In genomic region chr1:193086111-193086841, GRCm38 (mm10) we compare ENCODE assay signal across 13 mouse cellular contexts. TPM values are rescaled to one million over a fixed set of nuclear protein-coding genes. Genes with fewer than 3 reads are reported as not detected.
A peak's percentile ranks its signal among the peaks of the same experiment; 100 is the strongest.
DNase-seq lines count a peak whose midpoint lies in the region; ATAC-seq and TF ChIP-seq lines count a peak whose summit lies in the region.
"Had no signal": no experiment of that assay in that cellular context is flagged by ENCODE, and none has a peak within 500 bp of the region (broad histone marks: within the 10 kb centered on the region; RNA-seq: fewer than 3 reads in every experiment).

No protein-coding gene starts in this region.

- H3K36me3 ChIP-seq in embryonic facial prominence, embryonic 15.5 days, result no peaks in the 10 kb centered on the region
- no peaks in the 10 kb centered on the region for H3K36me3 ChIP-seq in embryonic facial prominence, embryonic 10.5 days (replicated peaks)
- H3K36me3 ChIP-seq in hindbrain, embryonic 16.5 days (ENCODE audit: control insufficient read depth, insufficient read depth, low read length), result no peaks in the 10 kb centered on the region
- H3K36me3 ChIP-seq in hindbrain, embryonic 12.5 days, result no peaks in the 10 kb centered on the region
- H3K36me3 ChIP-seq in stomach, embryonic 14.5 days (ENCODE audit: control insufficient read depth, insufficient read depth, low read length), result no peaks in the 10 kb centered on the region
- no peaks in the 10 kb centered on the region for H3K36me3 ChIP-seq in stomach, postnatal 0 days (ENCODE audit: control insufficient read depth, insufficient read depth, low read length)
- H3K36me3 ChIP-seq in stomach, embryonic 15.5 days, result no peaks in the 10 kb centered on the region

- no peak overlapping the region for H3K4me2 ChIP-seq in embryonic facial prominence, embryonic 15.5 days (replicated peaks)
- no peak overlapping the region for H3K4me2 ChIP-seq in hindbrain, embryonic 16.5 days (ENCODE audit: low read length)
- H3K4me2 ChIP-seq in hindbrain, embryonic 12.5 days (replicated peaks), result no peak overlapping the region
- H3K4me2 ChIP-seq in stomach, embryonic 14.5 days (replicated peaks; ENCODE audit: low read depth, low read length), result no peak overlapping the region
- no peak overlapping the region for H3K4me2 ChIP-seq in stomach, postnatal 0 days (replicated peaks; ENCODE audit: low read depth)
- no peak overlapping the region for H3K4me2 ChIP-seq in stomach, embryonic 15.5 days
- H3K4me2 ChIP-seq: forebrain, embryonic 13.5 days; heart, embryonic 11.5 days; liver, embryonic 11.5 days had no signal

- TF ChIP-seq EP300 in stomach, postnatal 0 days (optimal IDR thresholded peaks at IDR 0.05), result no peak

- ATAC-seq in embryonic facial prominence, embryonic 15.5 days (ENCODE audit: insufficient number of reproducible peaks, low FRiP score, low TSS enrichment, low read depth), result no peak
- ATAC-seq in hindbrain, embryonic 16.5 days, result no peak
- no peak for ATAC-seq in hindbrain, embryonic 12.5 days (ENCODE audit: low FRiP score)
- 0 out of 2 replicates have a peak, but pooled peaks have one; percentile 8 for ATAC-seq in stomach, embryonic 14.5 days (ENCODE audit: insufficient number of reproducible peaks, insufficient read depth, low FRiP score, low read depth)
- ATAC-seq in stomach, postnatal 0 days (ENCODE audit: low FRiP score, low TSS enrichment), result no peak
- ATAC-seq in stomach, embryonic 15.5 days (ENCODE audit: insufficient read depth, low FRiP score, low read depth), result no peak
- ATAC-seq: forebrain, embryonic 13.5 days; Patski had no signal

- no peak for TF ChIP-seq CTCF in stomach, postnatal 0 days (IDR thresholded peaks at IDR 0.05; ENCODE audit: low read depth)

- H3K9ac ChIP-seq in embryonic facial prominence, embryonic 15.5 days, result no peak overlapping the region
- no peak overlapping the region for H3K9ac ChIP-seq in hindbrain, embryonic 16.5 days (ENCODE audit: low read depth, low read length)
- no peak overlapping the region for H3K9ac ChIP-seq in hindbrain, embryonic 12.5 days
- no peak overlapping the region for H3K9ac ChIP-seq in stomach, embryonic 14.5 days (replicated peaks; ENCODE audit: low read depth, low read length)
- H3K9ac ChIP-seq in stomach, postnatal 0 days (ENCODE audit: low read length), result no peak overlapping the region
- H3K9ac ChIP-seq in stomach, embryonic 15.5 days, result no peak overlapping the region
- H3K9ac ChIP-seq: forebrain, embryonic 13.5 days had no signal

- no peaks in the 10 kb centered on the region for H3K9me3 ChIP-seq in embryonic facial prominence, embryonic 15.5 days (replicated peaks)
- H3K9me3 ChIP-seq in embryonic facial prominence, embryonic 10.5 days, result no peaks in the 10 kb centered on the region
- no peaks in the 10 kb centered on the region for H3K9me3 ChIP-seq in hindbrain, embryonic 16.5 days (ENCODE audit: control insufficient read depth, low read length)
- H3K9me3 ChIP-seq in hindbrain, embryonic 12.5 days (replicated peaks), result no peaks in the 10 kb centered on the region
- no peaks in the 10 kb centered on the region for H3K9me3 ChIP-seq in stomach, embryonic 14.5 days (ENCODE audit: control insufficient read depth, low read depth, low read length)
- H3K9me3 ChIP-seq in stomach, postnatal 0 days (ENCODE audit: control insufficient read depth, low read length), result no peaks in the 10 kb centered on the region
- H3K9me3 ChIP-seq in stomach, embryonic 15.5 days, result no peaks in the 10 kb centered on the region
- H3K9me3 ChIP-seq: forebrain, embryonic 13.5 days had no signal

- H3K4me1 ChIP-seq in embryonic facial prominence, embryonic 15.5 days, result peaks cover 10% of the 10 kb centered on the region
- H3K4me1 ChIP-seq in embryonic facial prominence, embryonic 10.5 days, result peaks cover 23% of the 10 kb centered on the region
- peaks cover 25% of the 10 kb centered on the region for H3K4me1 ChIP-seq in hindbrain, embryonic 16.5 days (ENCODE audit: control insufficient read depth, insufficient read depth, low read depth, low read length)
- H3K4me1 ChIP-seq in hindbrain, embryonic 12.5 days, result peaks cover 13% of the 10 kb centered on the region
- H3K4me1 ChIP-seq in stomach, embryonic 14.5 days (ENCODE audit: control insufficient read depth, insufficient read depth, low read length), result peaks cover 18% of the 10 kb centered on the region; the same call in 1 of the 2 replicates
- H3K4me1 ChIP-seq in stomach, postnatal 0 days (replicated peaks; ENCODE audit: control insufficient read depth, insufficient read depth), result no peaks in the 10 kb centered on the region
- peaks cover 7% of the 10 kb centered on the region; the same call in 1 of the 2 replicates for H3K4me1 ChIP-seq in stomach, embryonic 15.5 days

- H3K4me3 ChIP-seq in embryonic facial prominence, embryonic 15.5 days (replicated peaks), result no peak overlapping the region
- no peak overlapping the region for H3K4me3 ChIP-seq in embryonic facial prominence, embryonic 10.5 days
- H3K4me3 ChIP-seq in hindbrain, embryonic 16.5 days (ENCODE audit: low read length), result no peak overlapping the region
- no peak overlapping the region for H3K4me3 ChIP-seq in hindbrain, embryonic 12.5 days
- H3K4me3 ChIP-seq in stomach, embryonic 14.5 days (ENCODE audit: low read depth, low read length), result no peak overlapping the region
- H3K4me3 ChIP-seq in stomach, postnatal 0 days (ENCODE audit: low read depth, low read length), result no peak overlapping the region
- H3K4me3 ChIP-seq in stomach, embryonic 15.5 days (replicated peaks), result no peak overlapping the region
- H3K4me3 ChIP-seq: forebrain, embryonic 13.5 days had no signal

- H3K27me3 ChIP-seq in embryonic facial prominence, embryonic 15.5 days, result no peaks in the 10 kb centered on the region
- H3K27me3 ChIP-seq in embryonic facial prominence, embryonic 10.5 days (replicated peaks; ENCODE audit: low read depth, poor library complexity, severe bottlenecking), result no peaks in the 10 kb centered on the region
- no peaks in the 10 kb centered on the region for H3K27me3 ChIP-seq in hindbrain, embryonic 16.5 days (replicated peaks; ENCODE audit: control insufficient read depth, insufficient read depth, low read length)
- H3K27me3 ChIP-seq in hindbrain, embryonic 12.5 days, result no peaks in the 10 kb centered on the region
- H3K27me3 ChIP-seq in stomach, embryonic 14.5 days (ENCODE audit: control insufficient read depth, insufficient read depth, low read length), result no peaks in the 10 kb centered on the region
- H3K27me3 ChIP-seq in stomach, postnatal 0 days (ENCODE audit: control insufficient read depth, insufficient read depth, low read length), result no peaks in the 10 kb centered on the region
- no peaks in the 10 kb centered on the region for H3K27me3 ChIP-seq in stomach, embryonic 15.5 days (replicated peaks)
- H3K27me3 ChIP-seq: forebrain, embryonic 13.5 days; Patski had no signal

- no peak for DNase-seq in embryonic facial prominence, embryonic 10.5 days (ENCODE audit: low spot score)
- DNase-seq in stomach, postnatal 0 days (ENCODE audit: low spot score), result no peak
- no peak for DNase-seq in kidney, adult 9 months
- DNase-seq: kidney, postnatal 25 days had no signal

- H3K27ac ChIP-seq in embryonic facial prominence, embryonic 15.5 days (replicated peaks), result 0 out of 2 replicates have a peak overlapping the region, but pooled peaks have one; percentile 23
- H3K27ac ChIP-seq in embryonic facial prominence, embryonic 10.5 days (replicated peaks), result no peak overlapping the region
- peak overlapping the region; percentile 62; the same call in 1 of the 2 replicates for H3K27ac ChIP-seq in hindbrain, embryonic 16.5 days (ENCODE audit: low read depth, low read length)
- H3K27ac ChIP-seq in hindbrain, embryonic 12.5 days, result no peak overlapping the region
- H3K27ac ChIP-seq in stomach, embryonic 14.5 days (ENCODE audit: low read length), result no peak overlapping the region
- no peak overlapping the region for H3K27ac ChIP-seq in stomach, postnatal 0 days (replicated peaks)
- H3K27ac ChIP-seq in stomach, embryonic 15.5 days, result peak overlapping the region; percentile 42; the same call in 1 of the 2 replicates

- WGBS in embryonic facial prominence, embryonic 15.5 days, result 64% methylated on average over 4 of the region's 4 CpGs
- WGBS in embryonic facial prominence, embryonic 10.5 days, result 77% methylated on average over 4 of the region's 4 CpGs
- WGBS in hindbrain, embryonic 16.5 days, result 73% methylated on average over 4 of the region's 4 CpGs
- 73% methylated on average over 4 of the region's 4 CpGs for WGBS in hindbrain, embryonic 12.5 days
- WGBS in stomach, embryonic 14.5 days, result 73% methylated on average over 4 of the region's 4 CpGs
- WGBS in stomach, postnatal 0 days, result 60% methylated on average over 4 of the region's 4 CpGs
- WGBS in stomach, embryonic 15.5 days, result 68% methylated on average over 4 of the region's 4 CpGs

RNA-seq across cellular contexts. Expression of gene Diexf, which starts 43.8 kb away (rescaled TPM):
- polyA plus RNA-seq in embryonic facial prominence, embryonic 15.5 days (2015; fragmentation: Nextera tagmentation; extraction: Ambion mirVana), result 8.2 and 8.6 TPM in 2 replicates
- 10.2 and 10.6 TPM in 2 replicates for polyA plus RNA-seq in embryonic facial prominence, embryonic 10.5 days (2016; fragmentation: Nextera tagmentation; extraction: Ambion mirVana)
- polyA plus RNA-seq in hindbrain, embryonic 16.5 days (2015; fragmentation: Nextera tagmentation; extraction: Ambion mirVana), result 6.9 and 7.4 TPM in 2 replicates
- polyA plus RNA-seq in hindbrain, embryonic 12.5 days (2016; fragmentation: Nextera tagmentation; extraction: Ambion mirVana), result 8.5 and 9.1 TPM in 2 replicates
- 10.6 and 10.9 TPM in 2 replicates for polyA plus RNA-seq in stomach, embryonic 14.5 days (2014; fragmentation: Nextera tagmentation; extraction: Ambion mirVana)
- 2.1 and 2.4 TPM in 2 replicates for polyA plus RNA-seq in stomach, postnatal 0 days (2015; fragmentation: Nextera tagmentation; extraction: Ambion mirVana)
- 6.8 and 8.5 TPM in 2 replicates for polyA plus RNA-seq in stomach, embryonic 15.5 days (2015; fragmentation: Nextera tagmentation; extraction: Ambion mirVana)

RNA-seq across cellular contexts. Expression of gene Syt14, which starts 50.7 kb away (rescaled TPM):
- 1.6 and 1.7 TPM in 2 replicates for polyA plus RNA-seq in embryonic facial prominence, embryonic 15.5 days (2015; fragmentation: Nextera tagmentation; extraction: Ambion mirVana)
- polyA plus RNA-seq in embryonic facial prominence, embryonic 10.5 days (2016; fragmentation: Nextera tagmentation; extraction: Ambion mirVana), result 4.2 and 4.3 TPM in 2 replicates
- 4.5 and 5.7 TPM in 2 replicates for polyA plus RNA-seq in hindbrain, embryonic 16.5 days (2015; fragmentation: Nextera tagmentation; extraction: Ambion mirVana)
- polyA plus RNA-seq in hindbrain, embryonic 12.5 days (2016; fragmentation: Nextera tagmentation; extraction: Ambion mirVana), result 8.1 and 8.3 TPM in 2 replicates
- 3.6 and 5.2 TPM in 2 replicates for polyA plus RNA-seq in stomach, embryonic 14.5 days (2014; fragmentation: Nextera tagmentation; extraction: Ambion mirVana)
- 0.17 and 0.22 TPM in 2 replicates for polyA plus RNA-seq in stomach, postnatal 0 days (2015; fragmentation: Nextera tagmentation; extraction: Ambion mirVana)
- 1.7 and 1.9 TPM in 2 replicates for polyA plus RNA-seq in stomach, embryonic 15.5 days (2015; fragmentation: Nextera tagmentation; extraction: Ambion mirVana)

Comparison
In these comparisons a context has a peak if more than half of its experiments do, and no peak if none do; other contexts are left out.
1. H3K27ac ChIP-seq: peak in embryonic facial prominence, embryonic 15.5 days (single experiment), hindbrain, embryonic 16.5 days (single experiment) and stomach, embryonic 15.5 days (single experiment); none in embryonic facial prominence, embryonic 10.5 days (single experiment), hindbrain, embryonic 12.5 days (single experiment), stomach, embryonic 14.5 days (single experiment) and stomach, postnatal 0 days (single experiment).